Mouse (Mus musculus) frontal cortex, adult 2 months (tissue): ENCODE measurements around the gene Nes. TPM values are rescaled to one million over a fixed set of nuclear protein-coding genes. Genes with fewer than 3 reads are reported as not detected.

Experiments used
- DNase-seq, 2 experiments: peaks; one replicate each; pipeline ENCODE4 v3.0.0; 2022; ENCODE audit warnings: low spot score in 1 of 2; ENCODE audit errors: extremely low spot score in 1 of 2
- polyA plus RNA-seq: library from polyadenylated mRNA; depleted of rRNA; stranded (reverse); fragments of >200 nt; gene quantifications from 2 replicates; pipeline ENCODE4 v1.2.3, GENCODE M21; 2012; rRNA removed

Nes gene
- polyA plus RNA-seq: 4.3 and 4.8 TPM in 2 replicates

DNA sequence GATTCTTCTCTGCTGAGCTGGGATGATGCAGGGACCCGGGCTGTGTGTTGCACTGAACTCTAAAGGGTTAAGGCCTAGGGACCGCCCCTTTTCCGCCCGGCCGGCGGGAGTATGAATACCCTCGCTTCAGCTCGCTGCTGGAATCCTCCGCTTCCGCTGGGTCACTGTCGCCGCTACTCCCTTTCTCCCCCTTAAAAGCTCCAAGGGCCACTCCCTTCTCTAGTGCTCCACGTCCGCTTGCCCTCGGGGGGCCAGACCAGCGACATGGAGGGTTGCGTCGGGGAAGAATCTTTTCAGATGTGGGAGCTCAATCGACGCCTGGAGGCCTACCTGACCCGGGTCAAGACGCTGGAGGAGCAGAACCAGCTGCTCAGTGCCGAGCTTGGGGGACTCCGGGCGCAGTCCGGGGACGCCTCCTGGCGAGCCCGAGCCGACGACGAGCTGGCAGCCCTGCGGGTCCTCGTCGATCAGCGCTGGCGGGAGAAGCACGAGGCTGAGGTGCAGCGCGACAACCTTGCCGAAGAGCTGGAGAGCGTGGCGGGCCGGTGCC is at the start of gene Nes:
TSS of gene Nes (plus strand) at position 140 of the 550 bp plus-strand sequence.
- no peak for DNase-seq

GRCm38 (mm10) chr3:87924996-87925395 is 45.9 kb upstream of the Nes start:
- DNase-seq: no peak

- no peak for DNase-seq
These were observed 43.4 kb upstream of the Nes start for GRCm38 (mm10) chr3:87927452-87927851.

DNA sequence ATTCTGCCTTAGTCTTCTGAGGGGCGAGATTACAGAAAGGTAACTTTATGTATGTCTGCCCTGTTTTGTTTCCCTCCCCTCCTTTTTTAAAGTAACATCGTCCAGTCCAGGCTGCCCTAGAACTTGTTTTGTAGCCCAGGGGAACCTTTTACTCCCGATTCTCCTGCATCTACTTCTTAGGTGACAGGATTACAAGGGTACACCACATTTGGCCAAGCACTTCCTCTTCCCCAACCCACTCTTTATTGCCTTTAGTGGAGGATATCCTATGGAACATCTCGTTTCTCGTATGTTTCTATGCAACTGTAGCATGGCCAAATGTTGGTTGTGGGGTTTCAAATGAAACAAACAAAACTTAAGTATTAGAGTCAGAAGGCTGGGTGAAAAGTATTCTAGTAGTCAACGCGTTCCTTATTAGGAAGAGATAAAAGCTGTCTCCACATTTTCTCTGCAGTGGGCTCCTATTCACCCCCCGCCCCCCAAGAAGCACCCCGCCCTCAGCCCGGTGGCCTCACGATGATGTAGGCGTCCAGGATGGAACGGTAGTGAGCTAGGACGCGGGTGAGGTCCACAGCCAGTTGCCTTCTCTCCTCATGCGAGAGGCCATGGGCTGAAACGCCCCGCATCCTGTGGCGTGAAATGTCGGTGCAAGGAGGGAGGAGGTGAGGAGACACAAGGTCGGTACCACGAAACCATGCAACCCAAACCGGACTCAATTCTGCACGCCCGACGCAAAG is 41.4 kb upstream of the Nes start:
- no peak for DNase-seq

DNA sequence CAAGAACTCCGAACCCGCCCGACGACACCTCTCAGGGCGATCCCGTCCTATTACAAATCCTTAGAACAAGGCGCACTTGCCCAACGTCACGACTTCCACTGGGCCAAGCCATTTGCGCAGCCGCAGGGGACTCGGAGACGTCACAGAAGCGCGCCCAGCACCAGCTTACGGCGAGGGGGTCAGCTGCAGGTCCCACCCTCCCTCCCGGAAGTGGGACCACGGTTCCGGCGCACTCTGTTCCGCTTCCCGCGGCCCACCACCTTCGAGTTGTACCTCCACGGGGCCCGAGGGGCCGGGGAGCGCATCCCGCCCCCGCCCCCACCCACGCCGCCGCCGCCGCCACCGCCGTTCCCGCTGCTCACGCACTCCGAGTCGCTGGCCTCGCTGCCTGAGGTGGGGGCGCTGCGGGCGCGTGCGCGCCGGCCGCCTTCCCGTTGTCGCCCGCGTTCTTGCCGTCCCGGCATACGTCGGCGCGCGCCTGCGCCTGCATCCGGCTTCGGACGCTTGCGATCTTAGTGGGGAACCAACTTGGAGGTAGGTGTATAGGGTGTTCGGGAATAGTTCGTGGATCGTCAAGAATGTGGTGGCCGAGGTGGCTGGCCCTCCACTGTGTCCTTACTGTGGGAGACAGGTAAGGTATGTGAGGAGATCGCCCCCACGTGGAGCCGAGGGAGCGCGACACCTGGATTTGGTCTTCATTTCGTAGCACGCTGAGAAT is 40.6 kb upstream of the Nes start, which contains the start of the genes Isg20l2 and Rrnad1:
TSS of gene Isg20l2 (plus strand) at position 237 of the 718 bp plus-strand sequence.
TSS of gene Rrnad1 (minus strand) at position 640 of the 718 bp plus-strand sequence.
- peak; percentile 95 to 99 for DNase-seq

- DNase-seq: no peak
These were observed 36.9 kb upstream of the Nes start for GRCm38 (mm10) chr3:87934026-87934425.

GRCm38 (mm10) chr3:87934501-87934900 is 36.4 kb upstream of the Nes start:
- no peak for DNase-seq

DNA sequence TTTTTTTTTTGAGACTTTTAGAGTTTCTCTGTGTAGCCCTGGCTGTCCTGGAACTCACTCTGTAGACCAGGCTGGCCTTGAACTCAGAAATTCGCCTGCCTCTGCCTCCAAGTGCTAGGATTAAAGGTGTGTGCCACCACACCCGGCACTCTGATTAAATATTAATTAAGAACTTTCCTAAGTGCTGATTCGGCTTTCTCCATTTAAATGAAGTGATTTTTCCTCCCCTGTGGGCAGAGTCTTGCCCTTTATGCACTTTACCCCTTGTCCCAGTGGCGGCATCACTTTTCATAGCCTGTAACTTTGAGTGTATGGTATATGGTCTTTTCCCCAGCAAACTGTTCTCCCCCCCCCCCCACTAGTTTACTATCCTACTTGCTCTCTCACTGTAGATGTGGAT is 35.7 kb upstream of the Nes start:
- no peak for DNase-seq

- peak in 1 of 2 experiments; percentile 89 for DNase-seq
These were observed 35.1 kb upstream of the Nes start for GRCm38 (mm10) chr3:87935776-87936175.

DNA sequence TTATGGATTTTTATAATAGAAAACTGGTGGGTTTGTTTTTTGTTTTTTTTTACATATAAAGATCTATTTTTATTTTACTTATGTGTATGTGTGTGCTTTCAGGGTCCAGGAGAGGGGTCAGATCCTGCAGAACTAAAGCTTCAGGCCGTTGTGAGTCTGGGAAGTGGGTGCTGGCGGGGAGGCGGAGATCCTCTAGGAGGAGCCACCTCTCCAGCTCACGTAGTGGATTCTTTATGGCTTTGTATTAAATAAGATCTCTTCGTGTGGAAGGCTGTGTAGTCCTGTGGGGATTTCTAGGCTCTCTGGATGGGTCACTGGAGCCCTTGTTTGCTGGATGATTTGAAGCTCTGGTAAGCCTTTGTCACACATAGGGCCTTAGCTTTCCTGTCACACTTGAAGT is 30.3 kb upstream of the Nes start:
- no peak for DNase-seq

DNA sequence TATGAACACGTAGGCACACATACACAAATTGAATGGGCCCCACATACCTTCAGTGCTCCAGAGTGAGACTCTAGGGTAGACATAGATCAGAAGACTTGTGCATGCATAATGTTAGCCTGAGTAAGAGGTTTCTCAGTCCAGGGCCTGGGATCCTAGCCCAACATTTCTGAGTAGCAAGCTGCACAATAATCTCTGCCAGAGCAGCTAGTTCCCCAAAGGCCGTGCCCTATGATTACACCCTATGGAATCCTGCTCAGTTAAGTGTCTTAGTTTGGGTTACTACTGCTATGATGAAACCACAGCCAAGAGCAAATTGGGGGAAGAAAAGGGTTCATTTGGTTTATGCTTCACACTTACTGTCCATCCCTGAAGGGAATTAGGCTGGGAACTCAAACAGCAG is 28.4 kb upstream of the Nes start:
- no peak for DNase-seq

GRCm38 (mm10) chr3:87943586-87943985 is 27.3 kb upstream of the Nes start:
- DNase-seq: no peak

DNA sequence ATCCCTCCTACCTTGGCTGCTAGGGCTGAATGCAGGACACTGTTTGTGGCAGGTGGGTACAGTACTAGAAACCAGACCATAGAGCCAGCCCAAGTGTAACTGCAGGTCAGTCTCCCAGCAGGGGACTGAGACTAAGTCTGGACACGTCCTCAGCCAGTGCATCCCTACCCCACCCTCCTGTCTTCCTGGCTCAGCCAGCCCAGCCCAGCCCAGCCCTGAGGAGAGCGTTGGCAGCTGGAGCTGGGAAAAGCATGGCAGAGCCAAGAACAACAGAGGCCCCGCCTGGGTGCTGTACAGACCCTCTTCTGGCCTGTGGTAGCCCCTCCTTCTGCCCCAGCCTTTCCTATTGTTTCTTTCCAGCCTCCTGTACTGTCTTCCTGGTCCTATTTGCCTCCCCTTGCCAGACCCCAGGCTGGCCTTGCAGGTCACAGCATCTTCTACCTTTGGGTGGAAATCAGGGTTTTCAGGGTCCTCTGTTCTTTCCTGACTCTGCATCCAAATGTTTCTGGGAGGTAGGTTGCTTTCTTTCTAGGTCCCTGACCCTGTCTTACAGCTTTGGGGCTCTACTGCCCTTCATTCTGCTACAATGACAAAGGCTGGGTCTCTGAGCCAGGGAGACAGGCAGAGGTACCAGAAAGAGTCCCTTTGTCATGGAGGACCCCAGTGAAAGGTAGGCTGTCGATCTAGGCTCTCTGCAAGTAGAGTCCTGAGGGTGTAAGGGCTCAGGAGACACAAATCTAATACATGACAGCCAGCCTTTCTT is 25.9 kb upstream of the Nes start:
- no peak for DNase-seq

DNA sequence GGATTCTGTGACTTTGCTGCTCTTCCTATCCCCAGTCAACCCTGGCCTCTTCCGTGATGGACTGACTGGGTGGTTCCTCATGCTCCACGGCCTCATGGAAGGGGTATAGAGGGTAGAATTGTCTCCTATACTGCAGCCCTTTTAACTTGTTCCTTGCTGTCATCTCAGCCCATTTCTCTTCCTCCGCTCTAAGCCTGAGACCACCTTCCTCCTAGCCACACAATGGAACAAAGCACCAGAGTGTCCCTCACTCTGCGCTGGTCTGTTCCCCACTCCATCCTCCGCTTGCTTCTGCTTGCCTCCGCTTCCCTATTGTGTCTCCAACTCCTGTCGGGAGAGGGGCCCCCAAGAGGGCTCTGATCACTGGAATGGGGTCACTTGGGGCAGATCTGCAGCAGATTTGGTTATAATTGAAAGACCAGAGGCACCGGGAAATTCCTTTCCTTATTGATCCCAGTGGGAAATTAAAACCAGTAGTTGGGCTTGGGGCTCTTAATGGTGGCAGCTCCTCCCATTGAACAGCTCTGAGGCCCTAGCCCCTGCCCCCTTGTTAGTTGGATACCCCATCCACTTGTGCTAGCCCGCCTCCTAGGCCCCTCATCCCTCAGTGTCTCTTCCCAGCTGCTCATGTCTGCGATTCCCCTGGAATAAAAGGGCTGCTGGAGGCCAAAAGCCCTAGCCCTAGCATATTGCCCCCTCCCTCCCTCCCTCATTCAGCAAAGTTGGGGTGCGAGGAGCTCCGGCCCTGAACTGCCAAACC is 24.9 kb upstream of the Nes start:
- no peak for DNase-seq

DNA sequence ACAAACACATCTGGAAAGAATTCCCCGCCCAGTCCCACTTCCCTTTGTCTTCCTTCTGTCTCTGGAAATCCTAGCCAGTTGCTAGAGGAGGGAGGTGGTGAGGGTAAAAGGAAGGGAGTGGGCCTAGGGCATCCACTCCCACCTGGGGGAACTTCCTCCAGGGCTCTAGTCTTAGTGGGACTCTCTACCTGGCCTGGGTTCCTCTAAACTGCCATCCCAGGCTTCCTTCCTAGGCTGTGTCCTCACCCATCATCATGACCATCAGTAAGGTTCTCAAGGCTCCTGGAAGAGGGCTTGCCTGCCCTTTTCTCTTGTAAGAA is 24.4 kb upstream of the Nes start:
- no peak for DNase-seq

GRCm38 (mm10) chr3:87947056-87947810 is 23.6 kb upstream of the Nes start:
- DNase-seq: no peak

DNA sequence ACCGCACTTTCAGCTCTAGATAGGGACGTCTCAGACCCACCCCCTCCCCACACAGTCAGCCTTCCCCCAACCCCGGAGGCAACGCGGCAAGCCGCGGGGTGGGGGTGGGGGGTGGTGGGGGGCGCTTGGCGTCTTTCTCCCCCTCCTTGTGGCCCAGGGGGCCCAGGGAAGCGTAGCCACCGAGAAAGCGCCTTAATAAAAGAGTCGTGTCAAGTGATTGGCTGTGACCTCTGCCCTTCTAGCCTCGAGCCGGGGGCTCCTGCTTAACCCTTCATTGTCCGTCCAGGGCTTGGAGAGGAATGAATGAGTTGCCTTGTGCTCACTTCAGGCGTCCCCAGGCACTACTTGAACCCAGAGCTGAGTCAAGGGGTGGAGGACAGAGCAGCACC is 23.1 kb upstream of the Nes start:
- DNase-seq: no peak

GRCm38 (mm10) chr3:87948378-87949265 is 22.3 kb upstream of the Nes start, which contains the start of gene Crabp2:
TSS of gene Crabp2 (plus strand) at chr3:87948666.
- no peak for DNase-seq
